Mouse (Mus musculus) liver, adult 2 months (tissue): ENCODE data around the gene Borcs5. TPM values are rescaled to one million over a fixed set of nuclear protein-coding genes. Genes with fewer than 3 reads are reported as not detected.

Source experiments
- DNase-seq: peaks from one replicate; pipeline ENCODE4 v3.0.0-alpha.2; 2011; ENCODE audit warnings: low read depth, low spot score; ENCODE audit errors: extremely low read depth
- H3K27ac ChIP-seq: fragments of 200-500 bp; replicated peaks from 2 replicates; pipeline ENCODE4 v1.5.1; 2012; ENCODE audit warnings: low read depth, mild to moderate bottlenecking, control low read depth, inconsistent platforms, low read length; ENCODE audit not compliant: insufficient read depth
- H3K27me3 ChIP-seq: fragments of 200-500 bp; 2 replicates; pipeline ENCODE4 v1.6.1; 2012; ENCODE audit warnings: mild to moderate bottlenecking, moderate library complexity, low read length, inconsistent platforms; ENCODE audit not compliant: control insufficient read depth, insufficient read depth
- H3K36me3 ChIP-seq: fragments of 200-500 bp; 2 replicates; pipeline ENCODE4 v1.6.1; 2012; ENCODE audit warnings: low read length, inconsistent platforms; ENCODE audit not compliant: control insufficient read depth, insufficient read depth
- H3K4me1 ChIP-seq: fragments of 200-500 bp; 2 replicates; pipeline ENCODE4 v1.6.1; 2011; ENCODE audit warnings: low read length; ENCODE audit not compliant: control insufficient read depth, insufficient read depth
- H3K4me3 ChIP-seq: fragments of 200-500 bp; 2 replicates; pipeline ENCODE4 v1.5.1; 2011; ENCODE audit warnings: low read depth, mild to moderate bottlenecking, control low read depth, low read length, moderate library complexity; ENCODE audit not compliant: insufficient read depth
- H3K79me2 ChIP-seq: fragments of 200-500 bp; 2 replicates; pipeline ENCODE4 v1.6.1; 2012; ENCODE audit warnings: inconsistent platforms, mild to moderate bottlenecking, low read length, moderate library complexity; ENCODE audit not compliant: control insufficient read depth, insufficient read depth
- H3K9ac ChIP-seq: fragments of 200-500 bp; 2 replicates; pipeline ENCODE4 v1.6.1; 2012; ENCODE audit warnings: low read depth, mild to moderate bottlenecking, control low read depth, inconsistent platforms, low read length
- CTCF ChIP-seq: fragments of 200-500 bp; IDR thresholded peaks from 2 replicates; pipeline ENCODE4 v1.5.1; 2011; ENCODE audit warnings: low read depth, low read length, control low read depth
- POLR2A ChIP-seq: fragments of 200-500 bp; IDR thresholded peaks from 2 replicates; pipeline ENCODE4 v1.6.1; 2011; ENCODE audit warnings: low read length, control low read depth; ENCODE audit not compliant: insufficient read depth; ENCODE audit errors: extremely low read depth
- WGBS: fragments of 180-500 bp; shearing (Covaris S2); methylation state at CpG from one replicate; pipeline ENCODE4 v1.1.7; 2018; 5-methylcytosine and 5-hydroxymethylcytosine counted together
- polyA plus RNA-seq: library from polyadenylated mRNA; depleted of rRNA; stranded (reverse); fragments of >200 nt; gene quantifications from 2 replicates; pipeline ENCODE4 v1.2.3, GENCODE M21; 2012
- total RNA-seq: library from RNA; depleted of rRNA; stranded (reverse); fragments of >200 nt; gene quantifications from 2 replicates; pipeline ENCODE4 v1.2.3, GENCODE M21; 2014

The Borcs5 gene
- total and polyA plus RNA-seq, 2 experiments = 5.7 to 11.5 TPM

- 23% methylated on average over 4 of the region's 4 CpGs for WGBS
- no peaks in the 10 kb centered on the region; the same call in 1 of the 2 replicates for H3K79me2 ChIP-seq
- H3K9ac ChIP-seq = 0 out of 2 replicates have a peak overlapping the region, but pooled peaks have one; percentile 10
- no peaks in the 10 kb centered on the region for H3K27me3 ChIP-seq
- no peaks in the 10 kb centered on the region for H3K36me3 ChIP-seq
- H3K4me1 ChIP-seq = peaks cover 26% of the 10 kb centered on the region
- no peak overlapping the region for H3K4me3 ChIP-seq
- TF ChIP-seq CTCF = no peak
- TF ChIP-seq POLR2A = no peak
- H3K27ac ChIP-seq = peak overlapping the region; percentile 84
- DNase-seq = peak; percentile 100
These were observed 63.9 kb downstream of the Borcs5 start for GRCm38 (mm10) chr6:134703053-134703690.

- Histone ChIP-seq H3K36me3 (no peaks in the 10 kb centered on the region; the same call in 1 of the 2 replicates), H3K9ac (no peak overlapping the region), H3K4me1 (peaks cover 13% of the 10 kb centered on the region), H3K4me3 (no peak overlapping the region), H3K27me3 (no peaks in the 10 kb centered on the region), H3K27ac (no peak overlapping the region), H3K79me2 (no peaks in the 10 kb centered on the region; the same call in 1 of the 2 replicates)
- WGBS = 87% methylated on average over 4 of the region's 4 CpGs
- no peak for TF ChIP-seq CTCF
- no peak for TF ChIP-seq POLR2A
- DNase-seq = no peak
These were observed 67.2 kb downstream of the Borcs5 start for GRCm38 (mm10) chr6:134706467-134706866.

- Histone ChIP-seq H3K4me3 (no peak overlapping the region), H3K27me3 (no peaks in the 10 kb centered on the region), H3K36me3 (no peaks in the 10 kb centered on the region; the same call in 1 of the 2 replicates), H3K4me1 (peaks cover 3% of the 10 kb centered on the region; the same call in 1 of the 2 replicates), H3K79me2 (no peaks in the 10 kb centered on the region; the same call in 1 of the 2 replicates), H3K9ac (no peak overlapping the region), H3K27ac (no peak overlapping the region)
- TF ChIP-seq POLR2A (no peak), CTCF (no peak)
- DNase-seq = no peak
- WGBS = 94% methylated on average over 15 of the region's 15 CpGs
These were observed 70.7 kb downstream of the Borcs5 start for GRCm38 (mm10) chr6:134710020-134710419.

GRCm38 (mm10) chr6:134713321-134713720 is 74.0 kb downstream of the Borcs5 start:
- TF ChIP-seq CTCF = no peak
- no peak for TF ChIP-seq POLR2A
- no peak for DNase-seq
- H3K36me3 ChIP-seq = peaks cover 10% of the 10 kb centered on the region
- H3K79me2 ChIP-seq = no peaks in the 10 kb centered on the region
- no peak overlapping the region for H3K27ac ChIP-seq
- 73% methylated on average over 3 of the region's 3 CpGs for WGBS
- H3K9ac ChIP-seq = no peak overlapping the region
- H3K4me3 ChIP-seq = no peak overlapping the region
- no peaks in the 10 kb centered on the region for H3K27me3 ChIP-seq
- H3K4me1 ChIP-seq = no peaks in the 10 kb centered on the region

GRCm38 (mm10) chr6:134713897-134714296 is 74.6 kb downstream of the Borcs5 start:
- H3K9ac ChIP-seq = no peak overlapping the region
- H3K4me3 ChIP-seq = no peak overlapping the region
- no peaks in the 10 kb centered on the region for H3K79me2 ChIP-seq
- no peak for DNase-seq
- no peaks in the 10 kb centered on the region for H3K4me1 ChIP-seq
- TF ChIP-seq CTCF = no peak
- WGBS = 95% methylated on average over 1 of the region's 1 CpGs
- H3K27me3 ChIP-seq = no peaks in the 10 kb centered on the region
- H3K27ac ChIP-seq = no peak overlapping the region
- H3K36me3 ChIP-seq = peaks cover 10% of the 10 kb centered on the region

- no peak for TF ChIP-seq CTCF
- no peak for TF ChIP-seq POLR2A
- no peak for DNase-seq
- WGBS = 81% methylated on average over 6 of the region's 6 CpGs
These were observed 76.9 kb downstream of the Borcs5 start for GRCm38 (mm10) chr6:134716168-134716587.

More at GRCm38 (mm10) chr6:134716168-134716587, 76.9 kb downstream of the Borcs5 start:
- Histone ChIP-seq H3K27ac (no peak overlapping the region), H3K4me1 (no peaks in the 10 kb centered on the region), H3K4me3 (no peak overlapping the region), H3K27me3 (no peaks in the 10 kb centered on the region), H3K9ac (no peak overlapping the region), H3K36me3 (peaks cover 22% of the 10 kb centered on the region), H3K79me2 (no peaks in the 10 kb centered on the region)
